Mouse (Mus musculus) T-helper 1 cell (primary cell): ENCODE results near the gene Fgf9.

Experiments used
- in situ Hi-C: fragments of 300-600 bp; cut with MboI, MseI; formaldehyde crosslinking; loops from one replicate; pipeline ENCODE4 v1.15.1; 2025; ENCODE audit warnings: high pct_unique_total_duplicates

Gene Fgf9

DNA sequence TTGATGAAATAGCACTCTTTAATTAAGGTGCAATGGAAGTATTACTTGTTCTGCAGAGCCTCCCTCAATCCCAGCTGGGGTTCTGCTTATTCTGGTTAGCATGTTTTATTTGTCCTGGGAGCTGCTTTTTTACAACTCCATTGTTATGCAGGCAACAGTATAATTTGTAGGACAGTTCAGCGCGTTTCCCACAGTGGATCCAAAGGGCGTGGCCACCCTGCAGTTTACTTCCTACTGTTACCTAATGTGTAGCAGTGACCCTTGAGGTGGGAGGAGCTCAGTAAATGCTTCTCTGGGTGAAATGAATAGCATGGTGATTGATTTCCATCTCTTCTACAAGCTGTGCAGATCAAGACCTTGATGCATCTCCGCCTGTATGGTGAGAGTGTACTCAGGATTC, 17.0 kb downstream of the Fgf9 start:
- in situ Hi-C loops: loop anchor here (10.0 kb wide), 1 partner anchor 633 kb away; no protein-coding TSS in a partner anchor

- in situ Hi-C loops: loop anchor here (10.0 kb wide), 1 partner anchor 635 kb away; no protein-coding TSS in a partner anchor
Measured at GRCm38 (mm10) chr14:58089486-58089885, 19.1 kb downstream of the Fgf9 start.

DNA sequence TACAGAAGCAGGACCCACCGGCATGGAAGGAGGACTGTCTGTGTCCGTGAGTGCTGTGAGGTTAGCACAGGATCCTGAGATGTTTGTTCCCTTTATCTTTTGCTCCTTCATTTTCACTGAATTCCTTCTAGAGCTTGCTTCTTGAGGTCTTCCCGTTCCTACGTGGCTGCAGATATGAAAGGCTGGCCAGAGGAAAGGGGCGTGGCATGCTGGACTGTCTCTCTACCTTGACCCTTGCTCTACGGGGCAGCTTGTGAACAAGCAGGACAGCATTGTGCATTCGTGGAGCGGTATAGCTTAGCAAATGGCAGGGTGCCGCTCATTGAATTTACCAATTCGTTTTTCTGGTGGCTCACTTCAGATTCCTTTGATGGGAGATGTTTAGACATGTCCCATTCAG, 21.0 kb downstream of the Fgf9 start:
- in situ Hi-C loops: no loop called here

- in situ Hi-C loops: no loop called here
Measured at GRCm38 (mm10) chr14:58099599-58099998, 29.3 kb downstream of the Fgf9 start.

DNA sequence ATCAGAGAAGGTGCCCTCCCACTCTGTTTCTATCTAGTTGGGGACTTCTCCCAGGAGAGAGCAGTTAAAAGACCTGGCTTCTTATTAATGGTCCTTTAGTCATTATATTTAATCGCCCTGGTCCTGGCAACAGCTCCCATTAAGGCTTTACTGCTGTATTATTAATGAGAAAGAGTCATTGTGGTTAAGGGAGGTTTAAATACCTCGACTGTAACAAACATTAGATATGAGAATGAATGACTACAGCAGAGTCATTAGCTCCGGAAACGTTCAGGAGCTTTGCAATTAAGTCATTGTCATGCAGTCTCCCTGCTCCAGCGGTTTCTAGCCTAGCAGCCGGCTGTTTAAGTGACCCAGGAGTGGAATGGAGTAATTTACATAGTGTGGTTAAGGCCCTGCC, 31.0 kb downstream of the Fgf9 start:
- in situ Hi-C loops: no loop called here

- in situ Hi-C loops: no loop called here
Measured at GRCm38 (mm10) chr14:58104266-58104665, 33.9 kb downstream of the Fgf9 start.

DNA sequence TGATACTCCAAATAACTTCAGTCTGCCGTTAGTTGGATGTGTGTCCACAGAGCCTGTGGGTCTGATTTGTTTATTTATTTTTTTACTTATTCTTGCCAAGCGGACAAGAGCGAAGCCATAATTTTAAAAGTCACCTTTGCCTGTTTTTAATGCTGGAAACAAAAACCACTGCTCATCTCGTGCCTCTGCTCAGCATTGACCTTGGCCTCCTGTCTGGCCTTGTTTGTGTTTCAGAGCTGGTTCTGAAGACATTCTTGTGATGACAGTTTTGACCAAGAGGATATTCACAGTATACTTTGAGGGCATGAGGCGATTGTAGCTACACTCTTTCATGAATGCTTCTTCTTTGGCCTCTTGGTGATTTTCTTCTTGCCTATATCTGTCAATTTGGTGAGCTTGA, 35.2 kb downstream of the Fgf9 start:
- in situ Hi-C loops: no loop called here

DNA sequence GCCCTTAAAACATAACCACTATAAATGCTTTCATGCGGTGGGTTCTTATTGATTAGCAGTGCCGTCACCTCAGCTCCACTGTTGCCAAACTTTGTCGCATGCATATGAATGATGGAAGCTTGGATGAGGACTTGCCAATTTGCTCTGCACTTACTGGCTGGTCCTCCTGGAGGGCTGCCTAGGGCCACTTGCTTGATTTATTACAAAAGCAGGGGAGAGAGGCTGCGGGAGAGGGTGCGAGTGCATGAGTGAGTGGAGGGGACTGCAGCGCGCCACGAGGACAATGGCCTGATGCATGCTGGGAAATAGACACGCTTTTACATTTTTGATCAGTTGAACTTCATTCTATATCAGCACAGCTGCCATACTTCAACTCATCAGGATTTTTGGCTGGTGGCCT, 39.3 kb downstream of the Fgf9 start:
- in situ Hi-C loops: no loop called here

DNA sequence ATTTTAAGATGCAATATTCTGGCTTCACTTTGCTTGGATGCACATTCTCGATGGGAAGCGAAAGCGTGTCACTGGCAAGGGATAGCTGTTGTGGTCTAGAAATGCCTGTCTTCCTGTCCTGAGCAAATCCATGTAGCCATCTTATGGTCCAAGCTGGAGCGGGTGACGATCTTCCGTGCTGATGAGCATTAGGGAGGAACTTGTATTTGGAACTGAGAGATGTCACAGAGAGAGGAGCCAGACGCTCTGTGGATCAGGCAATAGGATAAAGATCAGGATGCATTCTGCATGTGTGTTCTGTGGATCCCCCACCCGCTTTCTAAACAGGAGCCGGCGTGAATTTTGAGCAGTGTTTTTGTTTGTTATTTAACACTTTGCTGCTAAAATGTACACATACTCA, 41.2 kb downstream of the Fgf9 start:
- in situ Hi-C loops: no loop called here

- in situ Hi-C loops: no loop called here
Measured at GRCm38 (mm10) chr14:58112341-58112740, 42.0 kb downstream of the Fgf9 start.

- in situ Hi-C loops: no loop called here
Measured at GRCm38 (mm10) chr14:58113180-58113579, 42.8 kb downstream of the Fgf9 start.

DNA sequence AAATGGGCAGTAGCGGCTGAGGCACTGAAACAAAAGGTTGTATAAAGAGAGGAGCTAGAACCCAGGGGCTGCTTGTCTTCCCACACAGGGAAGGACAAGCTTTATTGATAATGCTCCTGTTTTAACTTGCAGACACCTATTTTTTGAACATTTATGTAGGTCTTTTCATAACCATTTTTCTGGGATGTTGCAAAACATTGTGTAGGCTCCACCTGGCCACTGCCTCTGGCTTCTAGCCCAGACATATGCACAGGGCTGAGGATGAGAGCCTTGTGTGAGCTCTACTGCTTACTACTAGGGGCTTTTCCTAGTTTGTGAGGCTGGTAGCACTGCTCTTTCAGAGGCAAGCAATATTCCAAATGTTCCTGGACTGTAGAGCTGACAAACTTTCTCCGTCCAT, 43.8 kb downstream of the Fgf9 start:
- in situ Hi-C loops: no loop called here

DNA sequence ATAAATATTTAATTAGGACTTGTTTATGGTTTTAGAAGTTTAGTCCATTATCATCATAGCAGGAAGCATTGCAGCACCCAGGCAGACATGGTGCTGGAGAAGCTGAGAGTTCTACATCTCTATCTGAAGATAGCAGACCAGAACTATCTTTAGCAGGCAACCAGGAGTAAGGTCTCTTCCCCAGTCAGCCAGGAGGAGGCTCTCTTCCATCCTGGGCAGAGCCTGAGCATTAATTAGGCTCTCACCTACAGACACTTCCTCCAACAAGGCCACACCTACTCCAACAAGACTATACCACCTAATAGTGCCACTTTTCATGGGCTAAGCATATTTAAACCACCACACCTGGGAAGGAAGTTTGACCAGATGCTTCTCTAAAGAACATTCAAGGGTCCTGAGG, 54.3 kb downstream of the Fgf9 start:
- in situ Hi-C loops: no loop called here

GRCm38 (mm10) chr14:58126508-58126907, 56.2 kb downstream of the Fgf9 start:
- in situ Hi-C loops: no loop called here

DNA sequence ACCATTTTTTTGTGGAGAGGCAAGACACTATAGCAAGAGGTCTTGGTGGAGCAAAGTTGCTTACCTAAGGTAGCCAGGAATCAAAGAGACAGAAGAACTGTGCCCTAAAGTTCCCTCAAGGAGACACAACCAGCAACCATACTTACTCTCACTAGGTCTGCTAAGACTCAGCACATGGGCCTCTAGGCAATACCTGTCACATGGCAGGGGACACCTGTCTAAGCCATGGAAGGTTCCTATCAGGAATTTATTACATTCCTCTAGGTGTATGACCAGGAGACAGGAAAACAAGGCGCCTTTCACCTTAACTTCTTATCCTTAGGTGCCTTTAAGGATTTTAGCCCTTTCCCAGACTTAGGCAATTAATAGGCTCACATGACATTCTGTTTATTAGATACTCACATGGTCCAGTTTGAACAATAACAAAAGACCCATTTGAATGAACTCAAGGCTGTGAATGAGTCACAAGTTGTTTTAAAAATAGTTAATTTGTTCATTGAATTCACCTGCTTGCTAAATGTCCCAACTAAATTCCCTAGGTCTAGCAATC, 69.2 kb downstream of the Fgf9 start:
- in situ Hi-C loops: no loop called here

GRCm38 (mm10) chr14:58149637-58150470, 79.5 kb downstream of the Fgf9 start:
- in situ Hi-C loops: no loop called here

- in situ Hi-C loops: no loop called here
Measured at GRCm38 (mm10) chr14:58150471-58150855, 80.1 kb downstream of the Fgf9 start.

- in situ Hi-C loops: no loop called here
Measured at GRCm38 (mm10) chr14:58152110-58152509, 81.8 kb downstream of the Fgf9 start.

GRCm38 (mm10) chr14:58153470-58154416, 83.4 kb downstream of the Fgf9 start:
- in situ Hi-C loops: no loop called here

- in situ Hi-C loops: no loop called here
Measured at GRCm38 (mm10) chr14:58160624-58161023, 90.3 kb downstream of the Fgf9 start.
